Mouse (Mus musculus): Measurements from ENCODE around the gene Nmrk1. TPM values are rescaled to one million over a fixed set of nuclear protein-coding genes. Genes with fewer than 3 reads are reported as not detected.
A peak's percentile ranks its signal among the peaks of the same experiment; 100 is the strongest.

The Nmrk1 gene
- total RNA-seq, 2 experiments from 2014 or later: 9.5 to 11.0 TPM

- ATAC-seq (replicated peaks; ENCODE audit: low FRiP score, low TSS enrichment, poor library complexity, severe bottlenecking): no peak
These were observed 16.2 kb downstream of the Nmrk1 start for GRCm38 (mm10) chr19:18647775-18648557.

DNA sequence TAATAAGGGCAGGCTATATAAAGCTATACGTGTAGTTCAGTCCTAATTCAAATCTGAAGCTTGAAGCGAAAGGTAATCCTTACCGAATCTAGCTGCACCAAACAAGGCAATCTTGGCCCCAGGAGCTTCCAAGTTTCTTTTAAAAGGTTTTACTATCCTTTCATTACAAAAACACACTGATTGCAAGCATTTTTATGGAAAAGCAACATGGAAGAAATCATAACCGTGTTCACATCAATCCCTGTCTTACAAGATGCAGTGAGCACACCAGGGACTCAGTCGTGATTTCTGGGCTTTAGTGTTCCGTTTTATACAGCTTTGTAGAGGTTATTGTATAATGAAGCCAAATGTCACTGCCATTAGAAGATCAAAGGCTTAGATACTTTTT is 16.8 kb downstream of the Nmrk1 start:
- ATAC-seq (replicated peaks; ENCODE audit: low FRiP score, low TSS enrichment, poor library complexity, severe bottlenecking): no peak

GRCm38 (mm10) chr19:18649955-18650354 is 18.2 kb downstream of the Nmrk1 start:
- ATAC-seq (replicated peaks; ENCODE audit: low FRiP score, low TSS enrichment, poor library complexity, severe bottlenecking): peak; percentile 47

DNA sequence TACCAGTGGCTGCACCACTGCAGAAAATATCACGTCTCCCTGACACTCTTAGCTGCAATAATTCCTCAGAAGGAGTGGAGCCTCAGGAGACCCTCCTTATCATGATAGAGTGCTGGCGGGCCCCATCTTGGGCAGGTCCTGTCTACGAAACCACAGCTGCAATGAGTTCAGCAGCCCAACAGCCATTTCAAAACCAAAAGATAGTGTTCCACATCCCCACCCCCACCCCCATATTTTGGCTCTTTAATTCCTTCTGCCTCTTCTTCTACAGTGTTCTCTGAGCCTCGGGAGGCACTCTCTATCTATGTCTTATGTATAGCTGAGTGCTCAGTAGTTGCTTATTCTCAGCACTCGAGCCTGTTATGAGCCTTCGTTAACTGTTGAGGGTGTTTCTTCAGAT is 18.7 kb downstream of the Nmrk1 start:
- peak; percentile 46 for ATAC-seq (replicated peaks; ENCODE audit: low FRiP score, low TSS enrichment, poor library complexity, severe bottlenecking)

DNA sequence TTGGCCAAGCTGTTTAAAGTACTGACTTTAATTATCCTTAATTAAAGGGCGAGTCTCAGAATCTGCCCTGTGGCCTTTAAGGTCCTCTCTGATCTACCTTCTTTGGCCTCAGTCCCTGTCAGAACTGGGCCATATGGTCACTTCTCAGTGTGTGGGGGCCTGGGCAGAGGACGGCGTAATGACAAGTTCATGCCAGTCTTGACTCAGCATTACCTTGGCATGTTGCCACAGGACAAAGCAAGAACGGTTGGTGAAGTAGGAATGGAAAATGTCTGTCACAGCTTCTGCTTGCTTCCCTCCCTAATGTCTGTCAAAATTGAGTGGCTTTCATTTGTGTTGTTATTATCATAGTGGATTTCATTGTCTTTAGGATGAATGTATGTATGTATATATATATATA is 20.8 kb downstream of the Nmrk1 start:
- ATAC-seq (replicated peaks; ENCODE audit: low FRiP score, low TSS enrichment, poor library complexity, severe bottlenecking): no peak

GRCm38 (mm10) chr19:18653058-18653457 is 21.3 kb downstream of the Nmrk1 start:
- ATAC-seq (replicated peaks; ENCODE audit: low FRiP score, low TSS enrichment, poor library complexity, severe bottlenecking): no peak

DNA sequence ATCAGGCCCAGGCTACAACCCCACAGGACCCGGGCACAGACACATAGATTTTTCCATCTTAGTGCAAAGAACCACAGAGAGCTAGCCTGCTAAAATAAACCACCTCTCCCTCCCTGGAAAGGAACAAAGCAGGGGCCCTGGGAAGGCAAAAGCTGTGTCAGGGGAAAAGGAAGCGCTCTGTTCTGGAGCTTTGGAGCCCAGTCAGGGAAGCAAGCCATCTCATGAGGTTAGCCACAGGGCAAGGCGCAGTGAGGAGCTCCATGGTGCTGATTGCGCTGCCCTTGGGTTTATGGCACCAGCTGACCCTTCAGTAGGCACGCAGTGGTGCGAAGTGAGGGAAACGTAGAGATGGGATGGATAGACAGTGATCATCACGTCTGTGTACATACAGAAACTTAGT is 22.6 kb downstream of the Nmrk1 start:
- ATAC-seq (replicated peaks; ENCODE audit: low FRiP score, low TSS enrichment, poor library complexity, severe bottlenecking): no peak

GRCm38 (mm10) chr19:18654984-18655383 is 23.2 kb downstream of the Nmrk1 start:
- no peak for ATAC-seq (replicated peaks; ENCODE audit: low FRiP score, low TSS enrichment, poor library complexity, severe bottlenecking)

DNA sequence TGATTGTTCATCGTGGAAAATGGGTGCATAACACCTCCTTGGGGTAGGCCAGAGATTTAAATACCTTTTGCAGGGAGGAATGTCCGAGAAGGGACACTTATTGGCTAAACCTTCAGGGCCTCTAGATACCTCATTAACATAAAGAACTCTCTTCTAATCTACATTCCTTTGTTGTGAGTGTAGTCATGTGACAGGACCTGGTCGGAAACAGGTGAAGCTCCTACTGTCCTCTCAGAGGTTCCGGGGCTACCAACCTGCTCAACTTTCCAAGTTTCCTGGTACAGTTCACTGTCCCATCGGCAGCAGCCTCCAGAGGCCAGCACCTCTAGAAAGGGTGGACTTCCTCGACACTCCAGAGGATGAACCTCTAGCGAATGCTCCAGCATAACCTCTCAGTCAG is 24.2 kb downstream of the Nmrk1 start:
- ATAC-seq (replicated peaks; ENCODE audit: low FRiP score, low TSS enrichment, poor library complexity, severe bottlenecking): no peak

DNA sequence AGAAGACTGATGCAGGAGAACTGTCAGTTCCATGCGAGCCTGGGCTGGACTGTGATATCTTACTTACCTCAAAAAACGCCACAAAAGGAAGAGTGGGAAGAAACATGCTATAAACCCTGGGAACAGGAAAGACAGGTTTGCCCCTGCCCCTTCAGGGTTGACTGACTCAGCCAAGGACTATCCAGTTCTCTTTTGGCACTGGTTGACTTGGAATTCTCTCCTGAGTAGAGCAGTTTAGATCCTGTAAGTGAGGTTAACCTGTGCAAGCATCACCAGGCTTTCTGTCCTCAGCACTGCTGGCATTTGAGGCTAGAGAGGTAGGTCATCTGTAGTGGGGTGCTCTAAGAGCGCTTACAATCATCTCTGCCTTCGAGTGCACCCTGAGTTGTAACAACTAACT is 26.7 kb downstream of the Nmrk1 start:
- ATAC-seq (replicated peaks; ENCODE audit: low FRiP score, low TSS enrichment, poor library complexity, severe bottlenecking): no peak

- ATAC-seq (replicated peaks; ENCODE audit: low FRiP score, low TSS enrichment, poor library complexity, severe bottlenecking): no peak
These were observed 27.6 kb downstream of the Nmrk1 start for GRCm38 (mm10) chr19:18659349-18659748.

DNA sequence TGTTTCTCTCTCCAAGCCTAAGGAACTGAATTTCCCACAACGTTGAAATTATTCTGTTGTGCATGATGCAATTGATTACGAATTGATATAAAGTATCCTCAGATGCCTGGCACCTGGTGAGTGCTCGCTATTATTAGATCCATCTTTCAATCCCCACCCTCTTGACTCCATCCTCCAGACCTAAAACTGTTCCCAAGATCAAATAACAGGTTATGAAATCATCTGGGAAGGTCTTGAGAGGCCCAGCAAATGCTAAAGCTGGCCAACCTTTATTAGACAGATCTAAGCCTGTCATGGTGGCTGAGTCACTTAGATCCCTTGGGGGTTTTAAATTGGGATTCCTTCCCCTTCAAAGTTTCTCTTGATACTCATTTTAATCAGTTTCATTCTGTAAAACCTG is 28.7 kb downstream of the Nmrk1 start:
- no peak for ATAC-seq (replicated peaks; ENCODE audit: low FRiP score, low TSS enrichment, poor library complexity, severe bottlenecking)

GRCm38 (mm10) chr19:18661683-18662082 is 29.9 kb downstream of the Nmrk1 start:
- no peak for ATAC-seq (replicated peaks; ENCODE audit: low FRiP score, low TSS enrichment, poor library complexity, severe bottlenecking)

DNA sequence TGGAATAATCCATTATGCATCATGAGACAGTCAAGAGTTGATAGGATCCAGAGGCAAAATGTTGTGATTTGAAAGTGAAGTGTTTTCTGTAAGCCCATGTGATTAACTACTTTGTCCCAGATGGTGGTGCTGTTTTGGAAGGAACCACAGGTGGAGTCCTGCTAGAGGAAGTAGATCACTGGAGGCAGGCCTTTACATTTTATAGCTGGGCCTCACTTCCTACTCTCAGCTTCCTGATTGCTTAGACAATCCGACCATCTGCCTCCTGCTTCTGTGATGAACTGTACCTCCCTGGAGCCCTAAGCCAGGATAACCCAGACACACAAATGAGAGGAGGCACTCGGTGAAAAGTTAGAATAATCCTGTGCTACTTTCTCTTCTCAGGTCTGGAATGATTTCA is 32.2 kb downstream of the Nmrk1 start:
- ATAC-seq (replicated peaks; ENCODE audit: low FRiP score, low TSS enrichment, poor library complexity, severe bottlenecking): peak; percentile 70; the same call in 1 of the 2 replicates

DNA sequence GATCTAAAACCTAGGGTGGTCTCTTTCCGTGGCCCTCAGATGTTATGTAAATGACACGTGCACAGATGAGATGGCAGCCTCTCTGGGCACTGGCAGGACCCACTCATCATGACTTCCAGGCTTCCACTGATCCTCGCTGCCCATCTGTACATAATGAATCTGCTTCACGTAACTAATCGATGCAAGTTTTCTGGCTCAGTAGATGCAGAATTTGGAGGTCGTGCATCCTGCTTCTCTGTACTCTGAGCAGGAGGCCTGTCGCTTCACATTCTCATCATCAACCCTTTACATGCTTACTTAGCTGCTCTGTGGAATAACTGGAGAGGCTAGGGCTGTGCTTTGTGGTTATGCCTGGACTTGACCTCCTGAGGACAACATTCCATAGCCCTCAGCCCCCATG is 35.2 kb downstream of the Nmrk1 start:
- no peak for ATAC-seq (replicated peaks; ENCODE audit: low FRiP score, low TSS enrichment, poor library complexity, severe bottlenecking)

DNA sequence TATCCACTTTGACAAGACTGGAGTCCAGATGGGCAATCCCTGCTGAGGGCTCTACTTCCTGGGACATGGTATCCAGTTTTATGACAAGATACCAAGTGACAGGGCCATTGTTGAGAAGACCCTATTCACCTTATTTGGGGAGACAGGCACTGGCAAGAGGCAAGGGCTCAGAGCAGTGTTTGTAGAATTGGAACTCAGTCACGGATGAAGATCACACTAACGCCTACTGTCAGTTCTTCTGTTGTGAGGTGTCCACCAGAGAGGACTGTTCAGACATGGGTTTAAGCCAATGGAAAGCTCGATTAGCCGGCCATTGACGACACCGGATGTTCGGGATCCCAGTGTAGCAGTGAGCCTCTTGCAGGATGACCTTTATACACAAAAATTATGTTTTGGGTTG is 37.8 kb downstream of the Nmrk1 start:
- ATAC-seq (replicated peaks; ENCODE audit: low FRiP score, low TSS enrichment, poor library complexity, severe bottlenecking): no peak

DNA sequence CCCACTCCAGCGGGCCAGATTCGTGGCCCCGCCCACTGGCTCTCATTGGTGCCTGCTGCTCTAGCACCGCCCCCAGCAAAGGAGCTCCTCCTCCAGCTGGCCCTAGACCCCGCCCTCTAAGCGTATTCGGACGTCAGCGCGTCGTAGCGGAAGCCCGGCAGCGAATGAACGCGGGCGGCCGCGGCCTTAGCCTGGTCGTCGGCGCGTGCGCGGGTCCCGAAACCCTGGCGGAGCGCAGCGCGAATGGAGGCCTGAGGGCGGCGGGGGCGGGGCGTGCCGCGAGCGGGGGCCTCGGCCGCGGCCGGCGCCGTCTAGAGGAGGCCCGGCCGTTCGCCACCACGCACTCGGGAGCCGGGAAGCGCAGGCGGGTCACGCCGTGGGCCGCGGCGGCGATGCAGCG is 38.9 kb downstream of the Nmrk1 start, which contains the start of gene Carnmt1:
Carnmt1 (plus strand) TSS at position 157 of the 400 bp plus-strand sequence.
- ATAC-seq (replicated peaks; ENCODE audit: low FRiP score, low TSS enrichment, poor library complexity, severe bottlenecking): peak; percentile 98

DNA sequence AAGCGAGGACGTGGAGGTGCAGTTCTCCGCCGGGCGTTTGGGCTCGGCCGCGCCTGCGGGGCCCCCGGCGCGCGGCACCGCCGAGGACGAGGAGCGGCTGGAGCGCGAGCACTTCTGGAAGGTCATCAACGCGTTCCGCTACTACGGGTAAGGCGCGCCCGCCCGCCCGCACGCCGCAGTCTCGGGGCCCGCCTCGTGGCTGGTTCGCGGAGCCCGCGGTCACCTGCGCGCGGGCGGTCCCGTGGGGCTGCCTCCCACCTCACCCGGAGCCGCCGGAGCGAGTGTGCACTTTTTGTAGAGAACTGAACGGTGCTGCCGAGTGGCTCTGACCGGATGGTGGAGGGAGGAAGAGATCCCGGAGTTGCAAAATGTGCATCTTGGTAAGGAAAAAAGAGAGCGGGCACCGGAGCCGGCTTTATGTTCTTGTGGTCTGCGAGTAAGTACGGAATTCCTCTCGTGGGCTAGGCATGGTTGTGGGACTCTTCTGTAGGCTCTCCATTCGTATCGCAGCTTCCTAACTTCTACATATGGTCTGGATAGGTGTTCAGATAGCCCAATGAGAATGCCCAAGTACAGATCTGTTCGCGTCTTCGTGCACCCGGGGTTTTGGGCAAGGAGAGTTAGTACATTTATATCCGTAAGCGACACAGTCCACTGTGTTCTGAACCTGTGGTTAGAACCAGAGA is 39.4 kb downstream of the Nmrk1 start:
- ATAC-seq (replicated peaks; ENCODE audit: low FRiP score, low TSS enrichment, poor library complexity, severe bottlenecking): peak; percentile 24

DNA sequence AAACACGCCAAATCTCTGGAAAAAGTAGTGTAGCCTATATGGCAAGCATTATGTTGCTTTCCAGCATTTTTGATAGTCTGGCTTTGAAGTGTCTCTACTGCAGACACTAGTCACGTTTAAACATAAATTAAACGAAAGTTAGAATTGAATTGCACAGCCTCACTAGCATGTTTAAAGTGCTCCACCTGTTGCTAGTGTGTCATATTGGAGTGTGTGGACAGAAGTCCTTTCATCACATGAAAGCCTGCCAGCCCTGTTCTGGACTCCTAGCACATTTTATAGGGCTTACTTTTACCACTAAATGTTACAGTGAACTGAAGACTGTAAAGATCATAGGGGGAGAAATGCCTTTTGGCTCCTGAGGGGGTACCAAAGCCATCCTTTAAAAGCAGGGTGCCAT is 40.7 kb downstream of the Nmrk1 start:
- no peak for ATAC-seq (replicated peaks; ENCODE audit: low FRiP score, low TSS enrichment, poor library complexity, severe bottlenecking)

DNA sequence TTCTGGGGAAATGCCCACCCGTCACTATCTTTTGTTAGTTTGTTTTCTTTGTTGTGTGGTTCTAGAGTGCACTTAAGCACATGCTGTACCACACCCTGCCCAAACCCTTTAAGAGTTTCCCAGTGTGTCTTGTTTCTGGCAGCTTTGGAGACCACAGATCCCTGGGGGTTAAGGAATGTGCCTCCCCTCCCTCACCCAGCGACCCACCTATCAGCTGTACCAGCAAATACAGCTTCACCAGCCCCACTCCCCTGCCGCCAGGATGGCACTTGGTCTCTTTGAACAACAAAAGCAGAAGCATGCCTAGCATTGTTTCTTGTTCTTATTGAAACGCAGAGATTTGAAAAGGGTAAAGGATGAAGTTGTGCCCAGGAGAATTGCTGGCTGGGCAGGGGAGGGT is 41.4 kb downstream of the Nmrk1 start:
- ATAC-seq (replicated peaks; ENCODE audit: low FRiP score, low TSS enrichment, poor library complexity, severe bottlenecking): no peak

GRCm38 (mm10) chr19:18682142-18682541 is 50.4 kb downstream of the Nmrk1 start:
- ATAC-seq (replicated peaks; ENCODE audit: low FRiP score, low TSS enrichment, poor library complexity, severe bottlenecking): peak; percentile 96

All from megakaryocyte-erythroid progenitor cell, adult 5-6 weeks (primary cell).